In genomic region chr19:32912323-32912722, GRCm38 (mm10) we compare ENCODE assay signal across 13 mouse cellular contexts.
DNase-seq lines count a peak whose midpoint lies in the region.
"Had no signal": no experiment of that assay in that cellular context is flagged by ENCODE, and none has a peak within 500 bp of the region (broad histone marks: within the 10 kb centered on the region; RNA-seq: fewer than 3 reads in every experiment).

No protein-coding gene starts in this region.

- peak; percentile 73 to 82 for DNase-seq in cerebellum, postnatal 10 days
- no peak for DNase-seq in cerebellum, adult 11-12 months
- peak; percentile 40 to 44 for DNase-seq in cerebellum, postnatal 25 days
- DNase-seq in cerebellum, adult 18-20 months = no peak
- peak; percentile 29 for DNase-seq in left cerebral cortex, postnatal 4 days
- no peak for DNase-seq in left cerebral cortex, adult 9 months (ENCODE audit: low spot score in 2 of 2)
- no peak for DNase-seq in heart, postnatal 4 days
- DNase-seq: adrenal gland, adult 2 months; adrenal gland, postnatal 10 days; adrenal gland, postnatal 25 days; cerebellum, adult 11 months; cerebellum, adult 9-10 months; forebrain, postnatal 0 days had no signal

- intact Hi-C loops in left cerebral cortex, postnatal 4 days (cut with DNase I) = no loop called here

Comparison
In these comparisons a context has a peak if more than half of its experiments do, and no peak if none do; other contexts are left out.
1. DNase-seq: peak in cerebellum, postnatal 10 days (2 of 2), cerebellum, postnatal 25 days (2 of 2) and left cerebral cortex, postnatal 4 days (single experiment); none in cerebellum, adult 11-12 months (single experiment), cerebellum, adult 18-20 months (0 of 2), left cerebral cortex, adult 9 months (0 of 2) and heart, postnatal 4 days (single experiment).